8 mouse cellular contexts compared by ENCODE assay signal in genomic region chr2:128816916-128817315, GRCm38 (mm10). TPM values are rescaled to one million over a fixed set of nuclear protein-coding genes. Genes with fewer than 3 reads are reported as not detected.
DNase-seq lines count a peak whose midpoint lies in the region; ATAC-seq lines count a peak whose summit lies in the region.

No protein-coding gene starts in this region.

- H3K4me2 ChIP-seq in heart, embryonic 11.5 days: peak overlapping the region; percentile 80
- peak overlapping the region; percentile 64 for H3K4me2 ChIP-seq in hindbrain, embryonic 12.5 days (replicated peaks)

- peaks cover 12% of the 10 kb centered on the region for H3K4me1 ChIP-seq in heart, embryonic 11.5 days (ENCODE audit: control insufficient read depth, insufficient read depth, low read length)
- H3K4me1 ChIP-seq in hindbrain, embryonic 12.5 days: peaks cover 14% of the 10 kb centered on the region
- H3K4me1 ChIP-seq in midbrain, embryonic 10.5 days: peaks cover 25% of the 10 kb centered on the region

- DNase-seq in heart, postnatal 4 days: no peak
- DNase-seq in Muller cell, postnatal 12 days (ENCODE audit: inconsistent ontology term): peak; percentile 63
- DNase-seq in midbrain, embryonic 10.5 days (ENCODE audit: low spot score): no peak
- no peak for DNase-seq in T-cell, adult 2 months (ENCODE audit: low spot score)
- no peak for DNase-seq in layer of hippocampus, postnatal 14 days (ENCODE audit: low spot score in 2 of 2)

- peak overlapping the region; percentile 85; the same call in 1 of the 2 replicates for H3K4me3 ChIP-seq in heart, embryonic 11.5 days (ENCODE audit: low read depth, low read length)
- H3K4me3 ChIP-seq in hindbrain, embryonic 12.5 days: no peak overlapping the region
- peak overlapping the region; percentile 74 for H3K4me3 ChIP-seq in midbrain, embryonic 10.5 days

- H3K9me3 ChIP-seq in heart, embryonic 11.5 days (replicated peaks; ENCODE audit: control insufficient read depth, low read length): no peaks in the 10 kb centered on the region
- no peaks in the 10 kb centered on the region for H3K9me3 ChIP-seq in hindbrain, embryonic 12.5 days (replicated peaks)
- no peaks in the 10 kb centered on the region for H3K9me3 ChIP-seq in midbrain, embryonic 10.5 days (replicated peaks)

- no peaks in the 10 kb centered on the region for H3K27me3 ChIP-seq in heart, embryonic 11.5 days (ENCODE audit: control insufficient read depth, insufficient read depth, low read length)
- no peaks in the 10 kb centered on the region for H3K27me3 ChIP-seq in hindbrain, embryonic 12.5 days
- no peaks in the 10 kb centered on the region for H3K27me3 ChIP-seq in midbrain, embryonic 10.5 days (ENCODE audit: low read depth, poor library complexity, severe bottlenecking)

- 52% methylated on average over 6 of the region's 6 CpGs for WGBS in heart, embryonic 11.5 days (ENCODE audit: insufficient replicate concordance)
- 48% methylated on average over 6 of the region's 6 CpGs for WGBS in hindbrain, embryonic 12.5 days
- WGBS in midbrain, embryonic 10.5 days: 56% methylated on average over 6 of the region's 6 CpGs

- ATAC-seq in heart, embryonic 11.5 days (replicated peaks; ENCODE audit: insufficient number of reproducible peaks, low FRiP score, low TSS enrichment): no peak
- no peak for ATAC-seq in hindbrain, embryonic 12.5 days (ENCODE audit: low FRiP score)
- no peak for ATAC-seq in megakaryocyte-erythroid progenitor cell, adult 5-6 weeks (replicated peaks; ENCODE audit: low FRiP score, low TSS enrichment, poor library complexity, severe bottlenecking)

- no peak overlapping the region for H3K27ac ChIP-seq in heart, embryonic 11.5 days (ENCODE audit: low read depth, low read length)
- H3K27ac ChIP-seq in hindbrain, embryonic 12.5 days: no peak overlapping the region
- H3K27ac ChIP-seq in midbrain, embryonic 10.5 days (replicated peaks): no peak overlapping the region

- no peak overlapping the region for H3K9ac ChIP-seq in heart, embryonic 11.5 days (ENCODE audit: low read depth, low read length)
- no peak overlapping the region for H3K9ac ChIP-seq in hindbrain, embryonic 12.5 days

- H3K36me3 ChIP-seq in heart, embryonic 11.5 days (ENCODE audit: control insufficient read depth, insufficient read depth, low read length): no peaks in the 10 kb centered on the region
- H3K36me3 ChIP-seq in hindbrain, embryonic 12.5 days: no peaks in the 10 kb centered on the region
- no peaks in the 10 kb centered on the region for H3K36me3 ChIP-seq in midbrain, embryonic 10.5 days

RNA-seq across cellular contexts. Expression of gene Tmem87b, which starts 1.0 kb away (rescaled TPM):
- polyA plus RNA-seq in heart, embryonic 11.5 days (2014; fragmentation: Nextera tagmentation; extraction: Ambion mirVana): 20.4 and 21.4 TPM in 2 replicates
- total RNA-seq in heart, postnatal 4 days (2021): 10 to 100 TPM; 24.5 to 24.6 TPM
- polyA plus RNA-seq in hindbrain, embryonic 12.5 days (2016; fragmentation: Nextera tagmentation; extraction: Ambion mirVana): 35.2 and 39.5 TPM in 2 replicates
- 21.7 and 26.8 TPM in 2 replicates for polyA plus RNA-seq in midbrain, embryonic 10.5 days (2016; fragmentation: Nextera tagmentation; extraction: Ambion mirVana)
- total RNA-seq in megakaryocyte-erythroid progenitor cell, adult 5-6 weeks (2014; fragmentation: Nextera tagmentation): 7.7 and 9.4 TPM in 2 replicates
- total RNA-seq in megakaryocyte-erythroid progenitor cell, adult 5-6 weeks (2017): 14.3 and 16.2 TPM in 2 replicates
- total RNA-seq in layer of hippocampus, postnatal 14 days (2021): 10 to 100 TPM; 29.8 to 34.7 TPM

RNA-seq across cellular contexts. Expression of gene Fbln7, which starts 45.9 kb away (rescaled TPM):
- 1.1 and 1.8 TPM in 2 replicates for polyA plus RNA-seq in heart, embryonic 11.5 days (2014; fragmentation: Nextera tagmentation; extraction: Ambion mirVana)
- under 1 TPM; 0.54 to 0.74 TPM for total RNA-seq in heart, postnatal 4 days (2021)
- polyA plus RNA-seq in hindbrain, embryonic 12.5 days (2016; fragmentation: Nextera tagmentation; extraction: Ambion mirVana): 2.8 and 3.8 TPM in 2 replicates
- polyA plus RNA-seq in midbrain, embryonic 10.5 days (2016; fragmentation: Nextera tagmentation; extraction: Ambion mirVana): 2.7 and 3.1 TPM in 2 replicates
- total RNA-seq in megakaryocyte-erythroid progenitor cell, adult 5-6 weeks (2014; fragmentation: Nextera tagmentation): not detected in 2 replicates
- total RNA-seq in megakaryocyte-erythroid progenitor cell, adult 5-6 weeks (2017): not detected in 2 replicates
- total RNA-seq in layer of hippocampus, postnatal 14 days (2021): 1 to 10 TPM; 1.9 to 2.3 TPM
